In the genomic region with DNA sequence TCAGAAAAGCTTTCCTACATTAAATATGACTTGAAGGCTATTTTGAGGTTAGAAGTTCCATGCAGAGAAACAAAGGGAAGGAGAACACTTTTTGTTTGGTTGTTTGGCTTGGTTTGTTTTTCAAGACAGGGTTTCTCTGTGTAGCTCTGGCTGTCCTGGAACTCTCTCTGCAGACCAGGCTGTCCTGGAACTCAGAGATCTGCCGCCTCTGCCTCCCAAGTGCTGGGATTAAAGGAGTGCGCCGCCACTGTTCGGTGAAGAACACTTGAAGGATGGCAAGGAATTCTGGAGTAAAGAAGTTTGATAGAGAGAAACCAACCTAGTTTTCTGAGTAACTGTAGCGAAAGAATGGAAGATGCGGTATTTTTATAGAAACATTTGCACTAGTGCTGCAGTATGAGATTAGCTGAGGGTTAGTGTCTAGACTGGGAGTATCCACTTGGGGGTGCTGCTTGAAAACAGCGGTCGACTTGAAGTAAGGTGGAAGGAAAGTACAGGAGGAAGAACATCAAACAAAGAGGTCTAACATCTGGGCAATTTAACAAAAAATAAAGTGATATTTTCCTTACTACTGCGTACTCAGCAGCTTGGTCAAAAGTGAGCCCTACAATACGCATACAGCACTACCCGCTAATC, we compare ENCODE assay signal across 8 mouse cellular contexts. TPM values are rescaled to one million over a fixed set of nuclear protein-coding genes. Genes with fewer than 3 reads are reported as not detected.
DNase-seq lines count a peak whose midpoint lies in the region; ATAC-seq and TF ChIP-seq lines count a peak whose summit lies in the region.

No protein-coding gene starts in this region.

- 0 out of 2 replicates have a peak, but pooled peaks cover 9% of the 10 kb centered on the region for H3K4me1 ChIP-seq in kidney, postnatal 0 days (replicated peaks; ENCODE audit: insufficient read depth, low read length)
- peaks cover 5% of the 10 kb centered on the region; the same call in 1 of the 2 replicates for H3K4me1 ChIP-seq in brown adipose tissue, adult 24 weeks (ENCODE audit: control insufficient read depth, insufficient read depth, insufficient read length, low read length)
- peaks cover 22% of the 10 kb centered on the region for H3K4me1 ChIP-seq in hindbrain, embryonic 10.5 days (replicated peaks)

- H3K27me3 ChIP-seq in kidney, postnatal 0 days (ENCODE audit: insufficient read depth, low read length) = no peaks in the 10 kb centered on the region
- no peaks in the 10 kb centered on the region for H3K27me3 ChIP-seq in hindbrain, embryonic 10.5 days (ENCODE audit: insufficient read depth, poor library complexity, severe bottlenecking)

- DNase-seq in kidney, postnatal 0 days (ENCODE audit: low spot score) = no peak
- DNase-seq in kidney, postnatal 25 days = no peak
- DNase-seq in hindbrain, embryonic 10.5 days (ENCODE audit: low spot score) = no peak
- no peak for DNase-seq in adrenal gland, postnatal 25 days
- DNase-seq in urinary bladder, adult 2 months (ENCODE audit: low spot score) = no peak
- no peak for DNase-seq in spleen, postnatal 14 days (ENCODE audit: low spot score in 2 of 2)

- no peak overlapping the region; the same call in 1 of the 2 replicates for H3K27ac ChIP-seq in kidney, postnatal 0 days
- peak overlapping the region; percentile 59 for H3K27ac ChIP-seq in brown adipose tissue, adult 24 weeks (replicated peaks; ENCODE audit: low read depth, low read length)
- H3K27ac ChIP-seq in hindbrain, embryonic 10.5 days = peak overlapping the region; percentile 89

- WGBS in kidney, postnatal 0 days = 2% methylated on average over 11 of the region's 11 CpGs
- WGBS in hindbrain, embryonic 10.5 days = 1% methylated on average over 11 of the region's 11 CpGs

- no peaks in the 10 kb centered on the region for H3K9me3 ChIP-seq in kidney, postnatal 0 days (replicated peaks; ENCODE audit: low read length)
- no peaks in the 10 kb centered on the region for H3K9me3 ChIP-seq in hindbrain, embryonic 10.5 days

- H3K4me3 ChIP-seq in kidney, postnatal 0 days (replicated peaks; ENCODE audit: low read depth, low read length) = peak overlapping the region; percentile 71
- peak overlapping the region; percentile 67 for H3K4me3 ChIP-seq in brown adipose tissue, adult 24 weeks (ENCODE audit: insufficient read depth, low read depth, low read length)
- peak overlapping the region; percentile 63 for H3K4me3 ChIP-seq in hindbrain, embryonic 10.5 days

- peak; percentile 73 for TF ChIP-seq CTCF in kidney, postnatal 0 days (IDR thresholded peaks at IDR 0.05; ENCODE audit: low read depth)

- no peak overlapping the region for H3K9ac ChIP-seq in kidney, postnatal 0 days (ENCODE audit: low read depth, low read length)

- no peaks in the 10 kb centered on the region for H3K36me3 ChIP-seq in kidney, postnatal 0 days (ENCODE audit: insufficient read depth, low read length)
- no peaks in the 10 kb centered on the region; the same call in 1 of the 2 replicates for H3K36me3 ChIP-seq in hindbrain, embryonic 10.5 days

- peak; percentile 56; the same call in 1 of the 2 replicates for ATAC-seq in kidney, postnatal 0 days (replicated peaks; ENCODE audit: low FRiP score, low read depth)
- peak; percentile 74 for ATAC-seq in megakaryocyte, adult 5-6 weeks (ENCODE audit: poor library complexity, severe bottlenecking)

- peak overlapping the region; percentile 78 for H3K4me2 ChIP-seq in kidney, postnatal 0 days (ENCODE audit: low read length)

RNA-seq across cellular contexts. Expression of gene Ldb1, which starts 10.9 kb away (rescaled TPM):
- polyA plus RNA-seq in kidney, postnatal 0 days (2015; fragmentation: Nextera tagmentation; extraction: Ambion mirVana) = 79.3 and 82.5 TPM in 2 replicates
- 23.9 and 26.5 TPM in 2 replicates for polyA plus RNA-seq in brown adipose tissue, adult 24 weeks (2012; ENCODE audit: insufficient read depth, insufficient read length, missing spikeins)
- polyA plus RNA-seq in hindbrain, embryonic 10.5 days (2016; fragmentation: Nextera tagmentation; extraction: Ambion mirVana) = 90.2 and 111 TPM in 2 replicates
- 48.8 and 54.5 TPM in 2 replicates for total RNA-seq in megakaryocyte, adult 5-6 weeks (2015)
- 60.2 and 60.8 TPM in 2 replicates for total RNA-seq in megakaryocyte, adult 5-6 weeks (2017)
- total RNA-seq in adrenal gland, postnatal 25 days (2021) = 76.2 and 94.9 TPM in 2 replicates
- 222 and 238 TPM in 2 replicates for polyA plus RNA-seq in urinary bladder, adult 2 months (2012; rRNA removed)

RNA-seq across cellular contexts. Expression of gene Pprc1, which starts 11.2 kb away (rescaled TPM):
- polyA plus RNA-seq in kidney, postnatal 0 days (2015; fragmentation: Nextera tagmentation; extraction: Ambion mirVana) = 16.2 and 16.9 TPM in 2 replicates
- polyA plus RNA-seq in brown adipose tissue, adult 24 weeks (2012; ENCODE audit: insufficient read depth, insufficient read length, missing spikeins) = 3.9 and 6.6 TPM in 2 replicates
- 39.9 and 49.6 TPM in 2 replicates for polyA plus RNA-seq in hindbrain, embryonic 10.5 days (2016; fragmentation: Nextera tagmentation; extraction: Ambion mirVana)
- 14.1 and 30.8 TPM in 2 replicates for total RNA-seq in megakaryocyte, adult 5-6 weeks (2015)
- total RNA-seq in megakaryocyte, adult 5-6 weeks (2017) = 8.6 and 11.5 TPM in 2 replicates
- 25.7 and 32.7 TPM in 2 replicates for total RNA-seq in adrenal gland, postnatal 25 days (2021)
- 15.4 and 17.9 TPM in 2 replicates for polyA plus RNA-seq in urinary bladder, adult 2 months (2012; rRNA removed)

RNA-seq across cellular contexts. Expression of gene Nolc1, which starts 19.8 kb away (rescaled TPM):
- 50.0 and 60.0 TPM in 2 replicates for polyA plus RNA-seq in kidney, postnatal 0 days (2015; fragmentation: Nextera tagmentation; extraction: Ambion mirVana)
- polyA plus RNA-seq in brown adipose tissue, adult 24 weeks (2012; ENCODE audit: insufficient read depth, insufficient read length, missing spikeins) = 21.2 and 26.8 TPM in 2 replicates
- 110 and 136 TPM in 2 replicates for polyA plus RNA-seq in hindbrain, embryonic 10.5 days (2016; fragmentation: Nextera tagmentation; extraction: Ambion mirVana)
- total RNA-seq in megakaryocyte, adult 5-6 weeks (2015) = 16.4 and 19.7 TPM in 2 replicates
- 36.8 and 47.6 TPM in 2 replicates for total RNA-seq in megakaryocyte, adult 5-6 weeks (2017)
- 43.4 and 54.5 TPM in 2 replicates for total RNA-seq in adrenal gland, postnatal 25 days (2021)
- 27.7 and 30.1 TPM in 2 replicates for polyA plus RNA-seq in urinary bladder, adult 2 months (2012; rRNA removed)

RNA-seq across cellular contexts. Expression of gene Hps6, which starts 52.6 kb away (rescaled TPM):
- polyA plus RNA-seq in kidney, postnatal 0 days (2015; fragmentation: Nextera tagmentation; extraction: Ambion mirVana) = 7.2 and 7.6 TPM in 2 replicates
- polyA plus RNA-seq in brown adipose tissue, adult 24 weeks (2012; ENCODE audit: insufficient read depth, insufficient read length, missing spikeins) = 1.8 and 2.1 TPM in 2 replicates
- 4.8 and 5.7 TPM in 2 replicates for polyA plus RNA-seq in hindbrain, embryonic 10.5 days (2016; fragmentation: Nextera tagmentation; extraction: Ambion mirVana)
- 1.2 and 1.7 TPM in 2 replicates for total RNA-seq in megakaryocyte, adult 5-6 weeks (2015)
- 6.6 and 6.8 TPM in 2 replicates for total RNA-seq in megakaryocyte, adult 5-6 weeks (2017)
- total RNA-seq in adrenal gland, postnatal 25 days (2021) = 19.9 and 26.3 TPM in 2 replicates
- polyA plus RNA-seq in urinary bladder, adult 2 months (2012; rRNA removed) = 6.6 and 6.7 TPM in 2 replicates

RNA-seq across cellular contexts. Expression of gene Armh3, which starts 57.6 kb away (rescaled TPM):
- 13.2 and 14.7 TPM in 2 replicates for polyA plus RNA-seq in kidney, postnatal 0 days (2015; fragmentation: Nextera tagmentation; extraction: Ambion mirVana)
- 6.6 and 8.3 TPM in 2 replicates for polyA plus RNA-seq in brown adipose tissue, adult 24 weeks (2012; ENCODE audit: insufficient read depth, insufficient read length, missing spikeins)
- 16.6 and 19.4 TPM in 2 replicates for polyA plus RNA-seq in hindbrain, embryonic 10.5 days (2016; fragmentation: Nextera tagmentation; extraction: Ambion mirVana)
- total RNA-seq in megakaryocyte, adult 5-6 weeks (2015) = 12.8 and 15.6 TPM in 2 replicates
- total RNA-seq in megakaryocyte, adult 5-6 weeks (2017) = 6.6 and 8.5 TPM in 2 replicates
- total RNA-seq in adrenal gland, postnatal 25 days (2021) = 16.9 and 19.7 TPM in 2 replicates
- polyA plus RNA-seq in urinary bladder, adult 2 months (2012; rRNA removed) = 11.1 and 12.6 TPM in 2 replicates
